Mouse (Mus musculus) spleen, postnatal 4 days (tissue): ENCODE measurements at regions not wholly inside any gene's neighbourhood (a gene's known extent, or its start where the extent isn't known, plus 50 kb on each side); places are given as distances from the start of the nearest gene placed in this dataset.

Experiments used
- DNase-seq, 2 experiments: peaks; one replicate each; pipeline ENCODE4 v3.0.0; 2022; ENCODE audit warnings: low spot score in 2 of 2

- no peak for DNase-seq
These were observed 104.9 kb upstream of the Oxgr1 start for GRCm38 (mm10) chr14:120146908-120147770.

- no peak for DNase-seq
These were observed 106.6 kb upstream of the Oxgr1 start for GRCm38 (mm10) chr14:120148803-120149202.

GRCm38 (mm10) chr14:120149341-120149741 lies 107.1 kb upstream of the Oxgr1 start:
- DNase-seq: no peak

DNA sequence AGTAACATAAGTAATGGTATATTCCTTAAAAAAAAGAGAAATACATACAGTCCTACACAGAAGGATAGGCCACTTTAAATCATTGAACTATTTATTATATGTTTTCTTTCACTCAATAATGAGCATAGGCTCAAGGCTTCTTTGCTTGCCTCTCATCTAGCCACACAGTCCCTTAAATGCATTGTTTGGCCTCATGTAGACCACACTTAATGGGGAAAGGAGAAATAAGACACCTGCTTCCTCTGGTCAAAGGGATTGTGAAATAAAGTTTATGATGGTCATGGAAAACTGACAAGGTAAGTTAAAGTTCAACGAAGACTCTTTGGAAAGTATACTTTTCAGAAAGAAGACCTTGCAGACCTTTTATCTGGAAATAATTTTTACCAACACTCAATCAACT lies 108.4 kb upstream of the Oxgr1 start:
- no peak for DNase-seq

DNA sequence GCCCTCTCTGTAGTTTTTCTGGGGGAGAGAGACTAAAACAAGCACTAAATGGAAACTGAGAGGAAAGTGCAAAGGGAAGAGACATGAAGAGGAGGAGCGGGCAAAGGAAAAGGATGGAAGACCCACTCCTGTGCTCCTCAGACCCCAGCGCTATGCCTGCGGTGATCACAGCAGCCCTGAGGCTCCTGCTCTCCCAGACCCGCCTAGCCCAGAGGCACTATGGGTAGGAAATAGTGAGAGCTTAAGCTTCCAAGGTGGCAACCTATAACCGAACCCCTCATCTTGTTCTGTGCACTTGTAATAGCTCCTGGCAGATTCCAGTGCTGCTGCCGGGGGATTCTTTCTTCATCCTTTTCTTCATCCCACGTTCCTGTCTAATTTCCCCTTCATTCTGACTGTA lies 112.2 kb upstream of the Oxgr1 start:
- no peak for DNase-seq

GRCm38 (mm10) chr14:120164184-120164583 lies 111.3 kb upstream of the Mbnl2 start:
- DNase-seq: no peak

GRCm38 (mm10) chr14:120165496-120166045 lies 109.9 kb upstream of the Mbnl2 start:
- no peak for DNase-seq

GRCm38 (mm10) chr14:120170733-120171132 lies 104.7 kb upstream of the Mbnl2 start:
- no peak for DNase-seq

GRCm38 (mm10) chr14:120172058-120172457 lies 103.4 kb upstream of the Mbnl2 start:
- DNase-seq: no peak

DNA sequence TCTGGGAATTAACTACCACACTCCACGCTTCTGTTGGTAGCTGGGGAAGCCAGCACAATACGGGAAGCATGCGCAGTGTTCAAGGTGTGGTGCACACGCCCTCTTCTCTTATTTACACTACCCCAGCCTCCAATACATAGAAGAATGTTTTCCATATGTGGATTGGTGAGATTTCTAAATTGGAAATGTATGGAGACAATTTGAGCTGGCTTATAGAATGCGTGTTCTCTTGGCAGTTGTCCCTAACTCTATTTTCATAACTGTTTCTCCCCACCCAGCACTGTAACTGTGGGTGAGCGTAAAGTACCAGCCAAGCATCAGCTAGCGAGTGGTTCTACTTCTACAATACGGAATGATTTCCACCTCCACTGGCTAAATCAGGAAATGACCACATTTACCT lies 102.6 kb upstream of the Mbnl2 start:
- DNase-seq: no peak

DNA sequence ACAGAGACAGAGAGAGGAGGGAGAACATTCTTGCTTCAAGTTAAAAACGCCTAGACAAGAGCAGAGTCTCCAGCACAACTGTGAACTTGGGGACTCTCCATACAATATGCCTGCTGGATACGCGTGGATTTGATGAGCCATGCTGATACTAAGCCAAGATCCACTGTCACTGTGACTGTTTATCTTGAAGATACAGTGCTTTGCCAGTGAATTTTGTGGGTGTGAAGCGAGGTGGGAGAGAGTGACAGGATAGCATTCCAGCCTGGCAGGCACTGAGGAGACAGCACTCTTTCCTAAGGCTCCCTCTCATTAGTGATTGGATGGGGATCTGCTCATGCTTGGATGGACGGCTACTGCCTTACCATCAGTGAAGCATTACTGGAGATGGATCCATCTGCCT lies 100.9 kb upstream of the Mbnl2 start:
- DNase-seq: no peak

- peak in 1 of 2 experiments; percentile 5 for DNase-seq
These were observed 80.3 kb upstream of the Mbnl2 start for GRCm38 (mm10) chr14:120195218-120195617.

DNA sequence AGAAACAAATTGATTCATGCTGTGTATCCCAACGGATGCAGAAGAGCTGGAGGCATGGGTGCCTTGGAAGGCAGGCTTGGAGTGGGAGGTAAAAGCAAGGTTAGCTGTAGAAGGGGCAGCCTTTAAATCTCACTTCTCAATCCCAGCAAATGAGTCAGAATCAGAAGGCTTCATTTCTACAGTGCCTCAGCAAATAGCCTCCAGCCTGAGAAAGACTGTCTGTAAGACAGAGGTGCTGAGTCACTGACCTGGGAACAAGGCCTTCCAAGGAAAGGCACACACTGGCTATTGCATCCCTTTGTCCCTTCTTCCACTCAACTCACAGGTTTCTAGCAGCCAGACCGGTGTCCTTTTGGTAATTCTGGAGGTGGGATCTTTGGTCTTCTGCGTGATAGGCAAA lies 63.7 kb upstream of the Mbnl2 start:
- no peak for DNase-seq

DNA sequence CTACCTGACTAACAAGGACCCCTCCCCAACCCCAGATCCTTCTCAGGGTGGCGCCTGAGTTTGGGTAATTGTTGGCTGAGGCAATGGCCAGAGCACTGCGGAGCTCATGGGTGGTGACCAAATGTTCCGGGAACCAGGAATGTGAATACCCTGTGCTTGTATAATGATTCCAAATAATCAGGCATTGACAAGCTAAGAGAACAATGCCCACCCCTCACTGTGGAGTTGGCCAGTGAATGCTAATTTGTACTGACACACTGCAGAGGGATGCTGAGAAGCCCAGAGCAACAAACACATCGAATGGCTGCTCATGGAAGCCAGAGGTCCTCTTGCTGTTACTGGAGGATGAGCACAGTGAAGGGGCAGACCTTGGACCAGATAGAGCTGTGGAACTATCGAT lies 62.8 kb upstream of the Mbnl2 start:
- no peak for DNase-seq

GRCm38 (mm10) chr14:120219224-120219623 lies 56.2 kb upstream of the Mbnl2 start:
- no peak for DNase-seq

DNA sequence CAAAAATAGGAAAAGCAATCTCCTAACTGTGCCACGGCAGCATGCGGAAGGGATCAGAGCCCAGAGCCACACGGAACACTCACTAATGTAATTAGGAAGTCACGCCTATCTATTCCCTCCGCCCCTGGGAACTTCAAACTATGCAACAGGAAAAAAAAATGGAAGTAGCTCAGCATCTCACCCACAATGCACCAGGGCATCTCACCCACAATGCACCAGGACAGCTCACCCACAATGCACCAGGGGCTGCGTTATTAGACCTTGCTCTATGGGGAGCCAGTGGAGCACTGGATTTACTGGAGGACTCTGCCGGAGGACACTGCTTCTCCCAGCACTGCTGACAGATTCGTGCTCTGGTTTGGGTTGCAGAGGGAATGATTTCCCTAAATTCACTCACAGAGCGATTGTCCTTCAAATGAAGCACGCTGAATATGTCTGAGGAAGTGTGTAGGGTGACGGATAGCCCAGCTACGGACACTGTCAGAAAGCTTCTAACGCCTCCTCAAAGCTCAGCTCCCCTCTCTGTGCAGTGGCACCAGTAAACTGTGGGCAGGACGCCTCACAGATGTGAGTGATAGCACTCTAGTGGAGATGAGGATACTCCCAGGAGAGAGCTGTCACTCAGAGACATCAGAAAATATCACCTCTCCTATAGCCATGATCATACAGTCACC lies 51.8 kb upstream of the Mbnl2 start:
- DNase-seq: no peak

DNA sequence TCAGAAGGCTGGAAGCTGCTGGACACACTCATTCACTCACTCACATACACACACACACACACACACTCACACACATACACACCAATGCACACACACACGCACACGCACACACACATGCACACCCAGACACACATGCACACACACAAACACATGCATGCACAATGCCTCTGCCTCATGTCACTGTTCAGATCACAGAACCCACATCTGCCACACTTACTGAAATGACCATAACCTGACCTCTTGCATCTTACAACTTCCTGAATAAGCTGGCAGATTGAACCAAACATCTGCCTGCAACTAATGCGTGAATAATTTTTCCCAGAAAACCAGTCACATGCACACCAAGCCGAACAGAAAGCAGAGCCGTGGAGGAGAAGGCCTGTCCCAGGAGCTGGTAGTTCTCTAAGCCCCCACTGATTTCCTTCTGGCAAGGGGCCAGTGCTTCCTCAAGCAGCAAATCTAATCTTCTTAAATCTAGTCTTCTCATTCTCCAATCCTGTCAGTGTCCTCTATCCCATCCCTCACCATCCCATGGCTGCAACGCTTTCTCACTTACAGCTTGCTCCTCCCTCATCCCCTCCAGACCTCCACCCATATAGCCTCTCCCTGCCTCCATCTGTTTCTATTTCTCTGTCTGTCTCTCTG lies 51.1 kb upstream of the Mbnl2 start:
- DNase-seq: no peak

DNA sequence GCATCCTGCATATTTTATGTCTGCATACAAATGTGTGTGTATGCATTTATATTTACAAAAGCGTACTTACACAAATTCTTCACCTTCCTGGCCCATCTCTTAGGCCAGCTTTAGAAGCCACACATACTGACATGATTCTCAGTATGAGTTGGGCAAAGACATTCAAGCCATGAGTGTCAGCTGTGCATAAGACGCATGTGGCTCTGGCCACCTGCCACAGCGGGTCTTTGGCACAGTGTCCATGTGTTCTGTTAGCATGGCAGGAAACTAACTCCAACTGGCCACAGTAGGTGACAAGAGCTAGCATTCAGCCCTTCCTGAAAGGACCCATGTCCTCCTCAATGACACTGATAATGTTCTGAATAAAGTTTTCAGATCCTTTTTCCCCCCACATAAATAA lies 49.8 kb upstream of the Mbnl2 start:
- DNase-seq: no peak
